Mouse (Mus musculus): ENCODE data around the gene Tmem150c. TPM values are rescaled to one million over a fixed set of nuclear protein-coding genes. Genes with fewer than 3 reads are reported as not detected.

The Tmem150c gene
- polyA plus RNA-seq, 1 experiment from 2014 or later = 4.9 TPM

DNA sequence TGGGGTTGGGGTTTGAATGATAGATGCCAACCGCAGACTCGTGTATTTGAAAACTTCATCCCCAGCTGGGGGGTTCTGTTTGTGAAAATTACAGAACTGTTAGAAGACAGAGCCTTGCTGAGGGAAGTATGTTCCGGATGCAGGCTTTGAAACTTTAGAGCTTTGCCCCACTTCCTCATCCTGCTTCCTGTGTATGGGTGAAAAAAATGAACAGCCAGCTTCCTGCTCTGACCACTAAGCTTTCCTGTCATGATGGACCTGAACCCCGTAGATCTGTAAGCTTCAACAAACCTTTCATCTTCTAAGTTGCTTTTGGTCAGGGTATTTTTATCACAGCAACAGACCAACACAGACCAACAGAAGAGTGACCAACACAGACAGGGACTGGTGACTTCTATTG lies 77.6 kb downstream of the Tmem150c start:
- no peak overlapping the region for H3K9ac ChIP-seq (replicated peaks; ENCODE audit: low read depth, low read length)
- no peak overlapping the region for H3K4me3 ChIP-seq (ENCODE audit: low read depth, low read length)
- ATAC-seq (ENCODE audit: insufficient number of reproducible peaks, insufficient read depth, low FRiP score, low read depth) = no peak
- H3K4me1 ChIP-seq (ENCODE audit: control insufficient read depth, insufficient read depth, low read length) = peaks cover 4% of the 10 kb centered on the region; the same call in 1 of the 2 replicates
- H3K4me2 ChIP-seq (replicated peaks; ENCODE audit: low read depth, low read length) = no peak overlapping the region
- no peak overlapping the region for H3K27ac ChIP-seq (ENCODE audit: low read length)
- WGBS = 80% methylated on average over 4 of the region's 4 CpGs
- no peaks in the 10 kb centered on the region for H3K27me3 ChIP-seq (ENCODE audit: control insufficient read depth, insufficient read depth, low read length)
- no peaks in the 10 kb centered on the region for H3K9me3 ChIP-seq (ENCODE audit: control insufficient read depth, low read depth, low read length)
- H3K36me3 ChIP-seq (ENCODE audit: control insufficient read depth, insufficient read depth, low read length) = no peaks in the 10 kb centered on the region

DNA sequence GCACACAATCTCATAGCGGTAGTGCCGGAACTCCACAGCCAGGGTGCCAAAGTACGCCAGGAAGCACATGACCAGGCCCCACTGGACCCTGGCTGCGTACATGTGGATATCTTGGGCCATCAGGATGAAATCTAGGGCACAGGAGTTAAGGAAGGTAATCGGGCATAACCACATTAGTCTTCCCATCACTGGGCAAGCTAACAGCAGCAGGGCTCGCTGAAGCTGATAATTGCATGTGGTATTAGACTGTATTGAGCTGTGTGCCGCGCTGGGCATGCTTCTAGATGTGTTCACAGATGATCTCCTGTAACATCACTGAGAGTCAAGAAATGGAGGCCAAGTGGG lies 79.7 kb downstream of the Tmem150c start:
- Histone ChIP-seq H3K4me3 (ENCODE audit: low read depth, low read length) (0 out of 2 replicates have a peak overlapping the region, but pooled peaks have one; percentile 26), H3K36me3 (ENCODE audit: control insufficient read depth, insufficient read depth, low read length) (no peaks in the 10 kb centered on the region), H3K27me3 (ENCODE audit: control insufficient read depth, insufficient read depth, low read length) (no peaks in the 10 kb centered on the region), H3K4me1 (ENCODE audit: control insufficient read depth, insufficient read depth, low read length) (peaks cover 4% of the 10 kb centered on the region; the same call in 1 of the 2 replicates), H3K9me3 (ENCODE audit: control insufficient read depth, low read depth, low read length) (no peaks in the 10 kb centered on the region), H3K4me2 (replicated peaks; ENCODE audit: low read depth, low read length) (peak overlapping the region; percentile 59), H3K9ac (replicated peaks; ENCODE audit: low read depth, low read length) (no peak overlapping the region), H3K27ac (ENCODE audit: low read length) (no peak overlapping the region)
- 86% methylated on average over 8 of the region's 8 CpGs for WGBS
- no peak for ATAC-seq (ENCODE audit: insufficient number of reproducible peaks, insufficient read depth, low FRiP score, low read depth)

DNA sequence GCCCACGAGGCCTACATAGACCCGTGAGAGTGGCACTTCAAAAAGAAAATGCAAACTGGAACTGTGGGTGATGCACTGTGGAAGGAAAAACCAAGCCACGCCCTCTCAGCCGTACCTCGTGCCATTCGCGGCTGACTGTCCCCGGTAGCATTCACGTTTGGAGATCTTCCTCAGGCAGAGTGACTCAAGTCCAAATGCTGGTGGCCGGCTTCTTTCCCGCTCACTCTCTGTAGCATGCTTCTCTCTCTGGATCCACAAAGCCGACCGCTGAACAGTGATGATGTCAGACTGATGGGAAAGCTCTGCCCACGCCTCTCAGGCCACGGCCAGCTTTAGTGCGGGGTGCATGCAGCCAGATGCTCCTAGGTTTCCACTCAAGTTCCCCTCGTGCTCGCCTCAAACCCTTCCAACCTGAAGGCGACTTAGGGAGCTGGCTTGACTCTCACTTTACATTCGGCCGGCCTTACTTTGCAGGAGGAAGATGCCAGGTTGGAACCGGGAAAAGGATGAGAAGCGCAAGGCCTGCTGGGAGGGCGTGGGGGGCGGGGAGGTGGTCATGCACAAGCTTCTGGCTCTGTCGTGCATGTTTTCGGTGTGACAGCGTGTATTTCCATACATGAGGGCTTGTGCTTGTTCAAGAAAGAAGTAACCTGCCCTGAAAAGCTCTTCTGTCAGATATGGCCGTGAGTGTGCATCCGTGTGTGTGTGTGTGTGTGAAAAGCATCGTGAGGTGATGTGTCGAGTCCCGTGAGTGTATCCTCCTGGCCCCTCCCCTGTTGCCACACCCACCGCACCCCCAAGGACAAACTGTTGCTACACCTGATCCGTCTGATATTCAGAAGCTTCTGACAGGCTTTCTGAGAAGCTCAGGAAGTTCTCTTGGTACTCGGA lies 80.3 kb downstream of the Tmem150c start:
- Histone ChIP-seq H3K4me1 (ENCODE audit: control insufficient read depth, insufficient read depth, low read length) (peaks cover 4% of the 10 kb centered on the region; the same call in 1 of the 2 replicates), H3K36me3 (ENCODE audit: control insufficient read depth, insufficient read depth, low read length) (no peaks in the 10 kb centered on the region), H3K9me3 (ENCODE audit: control insufficient read depth, low read depth, low read length) (no peaks in the 10 kb centered on the region), H3K27me3 (ENCODE audit: control insufficient read depth, insufficient read depth, low read length) (no peaks in the 10 kb centered on the region), H3K4me2 (replicated peaks; ENCODE audit: low read depth, low read length) (peak overlapping the region; percentile 59), H3K27ac (ENCODE audit: low read length) (no peak overlapping the region), H3K4me3 (ENCODE audit: low read depth, low read length) (peak overlapping the region; percentile 26), H3K9ac (replicated peaks; ENCODE audit: low read depth, low read length) (no peak overlapping the region; the same call in 1 of the 2 replicates)
- 28% methylated on average over 36 of the region's 36 CpGs for WGBS
- ATAC-seq (ENCODE audit: insufficient number of reproducible peaks, insufficient read depth, low FRiP score, low read depth) = no peak

DNA sequence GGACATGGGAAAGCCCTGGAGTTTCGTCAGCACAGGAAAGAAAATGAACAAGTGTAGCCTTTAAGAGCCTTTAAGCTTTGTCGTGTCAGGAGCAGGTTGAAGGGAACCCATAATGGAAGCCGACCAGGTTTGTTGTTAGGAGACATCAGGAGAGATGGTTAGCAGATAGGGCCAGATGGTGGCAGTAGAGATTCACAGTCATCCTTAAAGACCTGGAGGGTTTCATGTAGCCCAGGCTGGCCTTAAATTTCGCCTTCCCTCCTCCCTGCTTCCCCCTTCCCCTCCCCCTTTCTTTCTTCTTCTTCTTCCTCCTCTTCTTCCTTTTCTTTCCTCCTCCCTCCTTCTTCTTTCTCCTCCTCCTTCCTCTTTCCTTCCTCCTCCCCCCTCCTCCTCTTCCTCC lies 85.0 kb downstream of the Tmem150c start:
- ATAC-seq (ENCODE audit: insufficient number of reproducible peaks, insufficient read depth, low FRiP score, low read depth) = no peak
- Histone ChIP-seq H3K9me3 (ENCODE audit: control insufficient read depth, low read depth, low read length) (no peaks in the 10 kb centered on the region), H3K36me3 (ENCODE audit: control insufficient read depth, insufficient read depth, low read length) (peaks cover 4% of the 10 kb centered on the region; the same call in 1 of the 2 replicates), H3K27me3 (ENCODE audit: control insufficient read depth, insufficient read depth, low read length) (no peaks in the 10 kb centered on the region), H3K27ac (ENCODE audit: low read length) (no peak overlapping the region), H3K4me1 (ENCODE audit: control insufficient read depth, insufficient read depth, low read length) (no peaks in the 10 kb centered on the region), H3K4me3 (ENCODE audit: low read depth, low read length) (no peak overlapping the region), H3K9ac (replicated peaks; ENCODE audit: low read depth, low read length) (no peak overlapping the region), H3K4me2 (replicated peaks; ENCODE audit: low read depth, low read length) (no peak overlapping the region)
- 58% methylated on average over 4 of the region's 4 CpGs for WGBS

DNA sequence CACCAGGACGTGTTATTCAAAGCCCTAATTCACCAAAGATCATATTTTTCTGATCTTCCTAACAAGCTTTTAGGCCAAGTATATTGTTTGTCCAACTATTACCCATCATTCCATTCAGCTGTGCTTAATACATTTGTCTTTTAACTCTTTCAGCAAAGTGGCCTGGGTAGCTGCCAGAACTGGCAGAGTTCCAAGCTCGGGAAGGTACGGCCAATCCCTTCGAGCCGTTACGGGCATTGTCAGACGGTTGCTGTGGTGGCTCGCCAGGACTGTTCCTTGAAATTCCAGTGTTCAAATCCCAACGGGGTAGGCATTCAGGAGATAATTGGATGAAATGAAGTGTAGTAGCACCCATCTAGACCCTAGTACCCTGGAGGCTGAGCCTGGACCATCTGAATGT lies 87.1 kb downstream of the Tmem150c start:
- H3K4me3 ChIP-seq (ENCODE audit: low read depth, low read length) = no peak overlapping the region
- no peaks in the 10 kb centered on the region for H3K27me3 ChIP-seq (ENCODE audit: control insufficient read depth, insufficient read depth, low read length)
- H3K4me2 ChIP-seq (replicated peaks; ENCODE audit: low read depth, low read length) = no peak overlapping the region
- H3K27ac ChIP-seq (ENCODE audit: low read length) = no peak overlapping the region
- H3K4me1 ChIP-seq (ENCODE audit: control insufficient read depth, insufficient read depth, low read length) = no peaks in the 10 kb centered on the region
- no peak for ATAC-seq (ENCODE audit: insufficient number of reproducible peaks, insufficient read depth, low FRiP score, low read depth)
- 77% methylated on average over 9 of the region's 9 CpGs for WGBS
- no peaks in the 10 kb centered on the region for H3K9me3 ChIP-seq (ENCODE audit: control insufficient read depth, low read depth, low read length)
- no peak overlapping the region for H3K9ac ChIP-seq (replicated peaks; ENCODE audit: low read depth, low read length)
- peaks cover 14% of the 10 kb centered on the region; the same call in 1 of the 2 replicates for H3K36me3 ChIP-seq (ENCODE audit: control insufficient read depth, insufficient read depth, low read length)

DNA sequence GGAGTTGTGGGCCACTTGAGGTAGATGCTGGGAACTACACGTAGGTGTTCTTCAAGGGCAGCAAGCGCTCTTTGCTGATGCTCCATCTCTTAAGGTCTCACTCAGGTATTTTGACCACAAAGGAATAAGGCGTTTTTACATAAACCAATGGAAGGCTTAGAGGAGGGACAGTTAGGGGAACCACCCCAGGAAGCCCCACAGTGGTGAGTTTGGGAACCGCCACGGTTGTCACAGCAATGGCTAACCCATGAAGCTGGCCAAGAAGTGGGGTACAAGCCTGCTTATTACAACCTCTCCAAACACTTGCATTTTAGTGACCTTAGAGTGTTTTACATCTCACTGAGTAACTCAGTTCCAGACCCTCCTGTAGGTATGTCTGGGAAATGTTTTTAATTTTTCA lies 88.1 kb downstream of the Tmem150c start:
- no peak overlapping the region for H3K9ac ChIP-seq (replicated peaks; ENCODE audit: low read depth, low read length)
- no peaks in the 10 kb centered on the region for H3K4me1 ChIP-seq (ENCODE audit: control insufficient read depth, insufficient read depth, low read length)
- 92% methylated on average over 5 of the region's 5 CpGs for WGBS
- no peak overlapping the region for H3K4me3 ChIP-seq (ENCODE audit: low read depth, low read length)
- ATAC-seq (ENCODE audit: insufficient number of reproducible peaks, insufficient read depth, low FRiP score, low read depth) = no peak
- H3K27ac ChIP-seq (ENCODE audit: low read length) = no peak overlapping the region
- H3K36me3 ChIP-seq (ENCODE audit: control insufficient read depth, insufficient read depth, low read length) = peaks cover 14% of the 10 kb centered on the region
- H3K9me3 ChIP-seq (ENCODE audit: control insufficient read depth, low read depth, low read length) = no peaks in the 10 kb centered on the region
- no peak overlapping the region for H3K4me2 ChIP-seq (replicated peaks; ENCODE audit: low read depth, low read length)
- no peaks in the 10 kb centered on the region for H3K27me3 ChIP-seq (ENCODE audit: control insufficient read depth, insufficient read depth, low read length)

DNA sequence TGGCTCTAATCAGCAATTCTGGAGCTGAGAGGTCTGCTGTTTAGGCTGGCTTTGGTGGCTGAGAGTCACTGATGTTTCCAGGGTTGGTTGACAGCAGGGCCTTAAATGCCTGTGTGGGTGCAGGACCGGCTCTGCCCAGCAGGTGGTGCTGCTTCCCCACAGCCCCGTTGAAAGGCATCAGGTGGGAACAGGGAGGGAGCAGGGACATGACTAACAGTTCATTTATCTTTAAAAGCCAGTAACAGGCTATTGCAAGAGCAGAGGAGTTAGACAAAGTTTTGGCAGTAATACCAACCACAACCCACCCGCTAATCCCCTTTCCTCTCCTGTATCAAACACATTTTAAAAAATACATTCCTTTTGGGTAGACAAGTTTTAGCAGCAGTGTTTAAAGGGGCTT lies 89.4 kb downstream of the Tmem150c start:
- ATAC-seq (ENCODE audit: insufficient number of reproducible peaks, insufficient read depth, low FRiP score, low read depth) = no peak; the same call in 1 of the 2 replicates
- Histone ChIP-seq H3K4me2 (replicated peaks; ENCODE audit: low read depth, low read length) (no peak overlapping the region), H3K4me3 (ENCODE audit: low read depth, low read length) (no peak overlapping the region), H3K9ac (replicated peaks; ENCODE audit: low read depth, low read length) (no peak overlapping the region), H3K4me1 (ENCODE audit: control insufficient read depth, insufficient read depth, low read length) (no peaks in the 10 kb centered on the region), H3K27ac (ENCODE audit: low read length) (no peak overlapping the region), H3K27me3 (ENCODE audit: control insufficient read depth, insufficient read depth, low read length) (no peaks in the 10 kb centered on the region), H3K9me3 (ENCODE audit: control insufficient read depth, low read depth, low read length) (no peaks in the 10 kb centered on the region), H3K36me3 (ENCODE audit: control insufficient read depth, insufficient read depth, low read length) (peaks cover 17% of the 10 kb centered on the region)
- WGBS = 11% methylated on average over 3 of the region's 3 CpGs

DNA sequence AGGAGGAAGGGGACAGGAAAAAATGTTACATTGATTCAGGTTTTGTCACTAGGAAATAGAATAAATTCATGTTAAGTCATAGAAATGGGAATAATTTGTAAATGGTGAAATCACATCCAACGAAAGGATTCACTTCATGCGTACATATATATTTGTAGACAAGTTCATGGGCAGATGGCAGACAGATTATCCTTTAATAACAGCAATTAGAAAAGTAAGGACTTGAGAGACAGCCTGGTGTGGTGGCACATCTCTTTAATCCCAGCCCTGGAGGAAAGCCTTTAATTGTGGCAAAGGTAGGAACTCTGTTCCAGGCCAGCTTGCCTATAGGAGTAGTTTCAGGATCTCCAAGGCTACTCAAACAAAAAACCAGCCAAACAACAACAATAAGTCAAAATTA lies 90.1 kb downstream of the Tmem150c start:
- Histone ChIP-seq H3K4me3 (ENCODE audit: low read depth, low read length) (no peak overlapping the region), H3K4me1 (ENCODE audit: control insufficient read depth, insufficient read depth, low read length) (no peaks in the 10 kb centered on the region), H3K4me2 (replicated peaks; ENCODE audit: low read depth, low read length) (no peak overlapping the region), H3K27me3 (ENCODE audit: control insufficient read depth, insufficient read depth, low read length) (no peaks in the 10 kb centered on the region), H3K27ac (ENCODE audit: low read length) (no peak overlapping the region), H3K9me3 (ENCODE audit: control insufficient read depth, low read depth, low read length) (no peaks in the 10 kb centered on the region), H3K9ac (replicated peaks; ENCODE audit: low read depth, low read length) (no peak overlapping the region), H3K36me3 (ENCODE audit: control insufficient read depth, insufficient read depth, low read length) (peaks cover 17% of the 10 kb centered on the region)
- 96% methylated on average over 2 of the region's 2 CpGs for WGBS
- ATAC-seq (ENCODE audit: insufficient number of reproducible peaks, insufficient read depth, low FRiP score, low read depth) = no peak
